Mouse (Mus musculus): ENCODE results near the gene Crk. TPM values are rescaled to one million over a fixed set of nuclear protein-coding genes. Genes with fewer than 3 reads are reported as not detected.
A peak's percentile ranks its signal among the peaks of the same experiment; 100 is the strongest.

The Crk gene
- total and polyA plus RNA-seq, 2 experiments from 2014 or later = 75.0 to 79.5 TPM

GRCm38 (mm10) chr11:75735462-75736252 lies 56.6 kb downstream of the Crk start:
- no peak for TF ChIP-seq CTCF (IDR thresholded peaks at IDR 0.05)
- H3K4me1 ChIP-seq (ENCODE audit: insufficient read depth, low read length) = peaks cover 12% of the 10 kb centered on the region; the same call in 1 of the 2 replicates
- H3K36me3 ChIP-seq (ENCODE audit: insufficient read depth, low read length) = no peaks in the 10 kb centered on the region
- ATAC-seq (ENCODE audit: low FRiP score) (no peak), DNase-seq (ENCODE audit: low spot score) (no peak)
- H3K4me2 ChIP-seq (ENCODE audit: low read depth, low read length, poor library complexity, severe bottlenecking) = peak overlapping the region; percentile 73
- H3K27me3 ChIP-seq (ENCODE audit: insufficient read depth, low read length) = no peaks in the 10 kb centered on the region
- WGBS = 73% methylated on average over 5 of the region's 5 CpGs
- no peak overlapping the region for H3K27ac ChIP-seq (ENCODE audit: low read depth, low read length)
- no peaks in the 10 kb centered on the region for H3K9me3 ChIP-seq (ENCODE audit: low read length)
- no peak overlapping the region for H3K9ac ChIP-seq (replicated peaks; ENCODE audit: low read length, poor library complexity, severe bottlenecking)
- peak overlapping the region; percentile 85 for H3K4me3 ChIP-seq (ENCODE audit: low read depth, low read length)

- no peak for TF ChIP-seq CTCF (IDR thresholded peaks at IDR 0.05)
- H3K4me1 ChIP-seq (ENCODE audit: insufficient read depth, low read length) = peaks cover 8% of the 10 kb centered on the region; the same call in 1 of the 2 replicates
- no peak for ATAC-seq (ENCODE audit: low FRiP score)
Observed at GRCm38 (mm10) chr11:75736978-75737377, 57.9 kb downstream of the Crk start.

GRCm38 (mm10) chr11:75737806-75738476 lies 58.9 kb downstream of the Crk start:
- Histone ChIP-seq H3K9me3 (ENCODE audit: low read length) (no peaks in the 10 kb centered on the region), H3K9ac (replicated peaks; ENCODE audit: low read length, poor library complexity, severe bottlenecking) (no peak overlapping the region), H3K27ac (ENCODE audit: low read depth, low read length) (no peak overlapping the region), H3K36me3 (ENCODE audit: insufficient read depth, low read length) (no peaks in the 10 kb centered on the region), H3K4me1 (ENCODE audit: insufficient read depth, low read length) (peaks cover 8% of the 10 kb centered on the region; the same call in 1 of the 2 replicates), H3K27me3 (ENCODE audit: insufficient read depth, low read length) (no peaks in the 10 kb centered on the region), H3K4me2 (ENCODE audit: low read depth, low read length, poor library complexity, severe bottlenecking) (no peak overlapping the region), H3K4me3 (ENCODE audit: low read depth, low read length) (no peak overlapping the region)
- 78% methylated on average over 2 of the region's 2 CpGs for WGBS
- ATAC-seq (ENCODE audit: low FRiP score) (no peak), DNase-seq (ENCODE audit: low spot score) (no peak)
- TF ChIP-seq CTCF (IDR thresholded peaks at IDR 0.05) = no peak

More at GRCm38 (mm10) chr11:75736978-75737377, 57.9 kb downstream of the Crk start:
- Histone ChIP-seq H3K4me3 (ENCODE audit: low read depth, low read length) (no peak overlapping the region), H3K9ac (replicated peaks; ENCODE audit: low read length, poor library complexity, severe bottlenecking) (no peak overlapping the region), H3K36me3 (ENCODE audit: insufficient read depth, low read length) (no peaks in the 10 kb centered on the region), H3K27ac (ENCODE audit: low read depth, low read length) (no peak overlapping the region), H3K9me3 (ENCODE audit: low read length) (no peaks in the 10 kb centered on the region), H3K27me3 (ENCODE audit: insufficient read depth, low read length) (no peaks in the 10 kb centered on the region), H3K4me2 (ENCODE audit: low read depth, low read length, poor library complexity, severe bottlenecking) (peak overlapping the region; percentile 25)
- 55% methylated on average over 3 of the region's 3 CpGs for WGBS
- no peak for DNase-seq (ENCODE audit: low spot score)

- DNase-seq (ENCODE audit: low spot score) (no peak), ATAC-seq (ENCODE audit: low FRiP score) (no peak)
- H3K9ac ChIP-seq (replicated peaks; ENCODE audit: low read length, poor library complexity, severe bottlenecking) = no peak overlapping the region
- peaks cover 8% of the 10 kb centered on the region; the same call in 1 of the 2 replicates for H3K4me1 ChIP-seq (ENCODE audit: insufficient read depth, low read length)
- no peak for TF ChIP-seq CTCF (IDR thresholded peaks at IDR 0.05)
- no peaks in the 10 kb centered on the region for H3K36me3 ChIP-seq (ENCODE audit: insufficient read depth, low read length)
- H3K27me3 ChIP-seq (ENCODE audit: insufficient read depth, low read length) = no peaks in the 10 kb centered on the region
- no peak overlapping the region for H3K4me2 ChIP-seq (ENCODE audit: low read depth, low read length, poor library complexity, severe bottlenecking)
- WGBS = 96% methylated on average over 7 of the region's 7 CpGs
- no peaks in the 10 kb centered on the region for H3K9me3 ChIP-seq (ENCODE audit: low read length)
- H3K4me3 ChIP-seq (ENCODE audit: low read depth, low read length) = no peak overlapping the region
- H3K27ac ChIP-seq (ENCODE audit: low read depth, low read length) = no peak overlapping the region
Observed at GRCm38 (mm10) chr11:75738477-75738821, 59.4 kb downstream of the Crk start.

- no peaks in the 10 kb centered on the region for H3K9me3 ChIP-seq (ENCODE audit: low read length)
- ATAC-seq (ENCODE audit: low FRiP score) = no peak
- no peak overlapping the region for H3K27ac ChIP-seq (ENCODE audit: low read depth, low read length)
- no peak for DNase-seq (ENCODE audit: low spot score)
- H3K4me2 ChIP-seq (ENCODE audit: low read depth, low read length, poor library complexity, severe bottlenecking) = no peak overlapping the region
- H3K36me3 ChIP-seq (ENCODE audit: insufficient read depth, low read length) = no peaks in the 10 kb centered on the region
- WGBS = 72% methylated on average over 3 of the region's 3 CpGs
- no peak overlapping the region for H3K4me3 ChIP-seq (ENCODE audit: low read depth, low read length)
- no peaks in the 10 kb centered on the region for H3K27me3 ChIP-seq (ENCODE audit: insufficient read depth, low read length)
- H3K9ac ChIP-seq (replicated peaks; ENCODE audit: low read length, poor library complexity, severe bottlenecking) = no peak overlapping the region
- H3K4me1 ChIP-seq (ENCODE audit: insufficient read depth, low read length) = peaks cover 4% of the 10 kb centered on the region; the same call in 1 of the 2 replicates
- TF ChIP-seq CTCF (IDR thresholded peaks at IDR 0.05) = no peak
Observed at GRCm38 (mm10) chr11:75740204-75740603, 61.1 kb downstream of the Crk start.

- DNase-seq (ENCODE audit: low spot score) = no peak
- no peak overlapping the region for H3K4me3 ChIP-seq (ENCODE audit: low read depth, low read length)
- TF ChIP-seq CTCF (IDR thresholded peaks at IDR 0.05) = no peak
- 73% methylated on average over 3 of the region's 3 CpGs for WGBS
- H3K27me3 ChIP-seq (ENCODE audit: insufficient read depth, low read length) = no peaks in the 10 kb centered on the region
- H3K27ac ChIP-seq (ENCODE audit: low read depth, low read length) = no peak overlapping the region
- H3K9me3 ChIP-seq (ENCODE audit: low read length) = no peaks in the 10 kb centered on the region
- no peaks in the 10 kb centered on the region for H3K4me1 ChIP-seq (ENCODE audit: insufficient read depth, low read length)
- no peak for ATAC-seq (ENCODE audit: low FRiP score)
- H3K9ac ChIP-seq (replicated peaks; ENCODE audit: low read length, poor library complexity, severe bottlenecking) = no peak overlapping the region
- no peak overlapping the region for H3K4me2 ChIP-seq (ENCODE audit: low read depth, low read length, poor library complexity, severe bottlenecking)
- no peaks in the 10 kb centered on the region for H3K36me3 ChIP-seq (ENCODE audit: insufficient read depth, low read length)
Observed at GRCm38 (mm10) chr11:75741615-75742014, 62.6 kb downstream of the Crk start.
